Mouse (Mus musculus): ENCODE results near the gene Fitm2. TPM values are rescaled to one million over a fixed set of nuclear protein-coding genes. Genes with fewer than 3 reads are reported as not detected.
A peak's percentile ranks its signal among the peaks of the same experiment; 100 is the strongest.

Gene Fitm2
- polyA plus RNA-seq, 1 experiment from 2014 or later, result 18.2 TPM

- no peak overlapping the region for H3K9ac ChIP-seq (ENCODE audit: low read depth, low read length)
- 84% methylated on average over 9 of the region's 9 CpGs for WGBS
These were observed 49.4 kb downstream of the Fitm2 start for GRCm38 (mm10) chr2:163422895-163423660.

GRCm38 (mm10) chr2:163420366-163420886 lies 52.0 kb downstream of the Fitm2 start:
- no peaks in the 10 kb centered on the region for H3K27me3 ChIP-seq (replicated peaks; ENCODE audit: control insufficient read depth, insufficient read depth, low read length)
- no peaks in the 10 kb centered on the region for H3K9me3 ChIP-seq (ENCODE audit: control insufficient read depth, low read length)

More at GRCm38 (mm10) chr2:163422895-163423660, 49.4 kb downstream of the Fitm2 start:
- Histone ChIP-seq H3K4me1 (ENCODE audit: control insufficient read depth, insufficient read depth, low read depth, low read length) (peaks cover 17% of the 10 kb centered on the region), H3K36me3 (ENCODE audit: control insufficient read depth, insufficient read depth, low read length) (no peaks in the 10 kb centered on the region), H3K27ac (ENCODE audit: low read depth, low read length) (no peak overlapping the region), H3K27me3 (replicated peaks; ENCODE audit: control insufficient read depth, insufficient read depth, low read length) (no peaks in the 10 kb centered on the region), H3K9me3 (ENCODE audit: control insufficient read depth, low read length) (no peaks in the 10 kb centered on the region), H3K4me2 (ENCODE audit: low read length) (no peak overlapping the region), H3K4me3 (ENCODE audit: low read length) (no peak overlapping the region)
- no peak for ATAC-seq

GRCm38 (mm10) chr2:163419346-163420045 lies 52.9 kb downstream of the Fitm2 start:
- Histone ChIP-seq H3K27ac (ENCODE audit: low read depth, low read length) (peak overlapping the region; percentile 89), H3K4me3 (ENCODE audit: low read length) (peak overlapping the region; percentile 99), H3K4me2 (ENCODE audit: low read length) (peak overlapping the region; percentile 79), H3K4me1 (ENCODE audit: control insufficient read depth, insufficient read depth, low read depth, low read length) (peaks cover 24% of the 10 kb centered on the region), H3K27me3 (replicated peaks; ENCODE audit: control insufficient read depth, insufficient read depth, low read length) (no peaks in the 10 kb centered on the region), H3K36me3 (ENCODE audit: control insufficient read depth, insufficient read depth, low read length) (no peaks in the 10 kb centered on the region), H3K9ac (ENCODE audit: low read depth, low read length) (peak overlapping the region; percentile 87), H3K9me3 (ENCODE audit: control insufficient read depth, low read length) (no peaks in the 10 kb centered on the region)
- WGBS, result under 1% methylated on average over 70 of the region's 71 CpGs
- ATAC-seq, result peak; percentile 99

More at GRCm38 (mm10) chr2:163420366-163420886, 52.0 kb downstream of the Fitm2 start:
- ATAC-seq, result no peak
- Histone ChIP-seq H3K36me3 (ENCODE audit: control insufficient read depth, insufficient read depth, low read length) (no peaks in the 10 kb centered on the region), H3K9ac (ENCODE audit: low read depth, low read length) (peak overlapping the region; percentile 85), H3K4me3 (ENCODE audit: low read length) (peak overlapping the region; percentile 99), H3K4me1 (ENCODE audit: control insufficient read depth, insufficient read depth, low read depth, low read length) (peaks cover 24% of the 10 kb centered on the region), H3K27ac (ENCODE audit: low read depth, low read length) (no peak overlapping the region), H3K4me2 (ENCODE audit: low read length) (peak overlapping the region; percentile 70)
- WGBS, result 34% methylated on average over 10 of the region's 10 CpGs

DNA sequence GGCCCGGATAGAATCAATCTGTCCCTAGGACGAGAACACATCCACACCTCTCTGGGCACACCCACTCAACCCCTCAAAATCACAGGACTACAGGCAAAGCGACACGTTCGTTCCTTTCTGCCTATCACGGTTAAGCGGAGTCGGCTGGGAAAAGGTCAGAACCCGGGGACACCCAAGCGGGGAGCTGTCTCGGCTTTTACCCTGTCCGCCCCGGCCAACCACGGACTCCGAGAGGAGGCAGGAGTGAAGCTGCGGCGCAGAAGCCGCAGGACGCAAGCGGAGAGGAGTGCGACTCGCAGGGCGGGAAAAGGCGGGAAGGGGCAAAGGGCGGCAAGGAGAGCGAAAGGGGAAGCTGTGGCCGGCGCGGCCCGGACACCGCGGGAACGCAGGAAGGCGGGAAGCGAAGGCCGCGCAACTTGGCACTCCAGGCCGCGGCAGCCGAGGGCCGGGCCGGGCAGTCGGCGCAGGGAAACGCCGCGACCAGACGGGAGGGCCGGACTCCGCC lies 53.5 kb downstream of the Fitm2 start:
- Histone ChIP-seq H3K4me3 (ENCODE audit: low read length) (peak overlapping the region; percentile 99), H3K9me3 (ENCODE audit: control insufficient read depth, low read length) (no peaks in the 10 kb centered on the region), H3K27ac (ENCODE audit: low read depth, low read length) (peak overlapping the region; percentile 59), H3K9ac (ENCODE audit: low read depth, low read length) (peak overlapping the region; percentile 87), H3K27me3 (replicated peaks; ENCODE audit: control insufficient read depth, insufficient read depth, low read length) (no peaks in the 10 kb centered on the region), H3K4me2 (ENCODE audit: low read length) (peak overlapping the region; percentile 79), H3K36me3 (ENCODE audit: control insufficient read depth, insufficient read depth, low read length) (no peaks in the 10 kb centered on the region), H3K4me1 (ENCODE audit: control insufficient read depth, insufficient read depth, low read depth, low read length) (peaks cover 24% of the 10 kb centered on the region)
- under 1% methylated on average over 49 of the region's 50 CpGs for WGBS
- ATAC-seq, result peak; percentile 60; the same call in 1 of the 2 replicates

DNA sequence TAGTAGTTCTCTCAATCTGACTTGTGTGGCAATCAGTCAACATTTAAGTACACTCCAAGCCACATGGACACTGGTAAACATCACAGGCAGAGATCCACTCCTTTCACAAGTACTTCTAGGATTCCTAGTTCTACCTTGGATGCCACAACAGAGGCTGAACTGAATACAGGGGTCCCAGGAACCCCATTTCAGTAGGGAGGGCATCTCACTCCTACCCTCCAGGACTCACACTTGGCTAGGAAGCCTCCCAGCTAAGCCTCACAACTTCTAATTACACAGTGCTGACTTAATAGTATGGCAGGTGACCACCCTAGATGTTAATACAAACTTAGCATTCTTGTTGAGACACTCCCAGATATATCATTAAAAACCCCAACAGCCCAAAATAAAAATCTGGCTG lies 54.6 kb downstream of the Fitm2 start:
- Histone ChIP-seq H3K4me2 (ENCODE audit: low read length) (peak overlapping the region; percentile 79), H3K9me3 (ENCODE audit: control insufficient read depth, low read length) (no peaks in the 10 kb centered on the region), H3K4me1 (ENCODE audit: control insufficient read depth, insufficient read depth, low read depth, low read length) (peaks cover 24% of the 10 kb centered on the region), H3K4me3 (ENCODE audit: low read length) (no peak overlapping the region), H3K9ac (ENCODE audit: low read depth, low read length) (no peak overlapping the region), H3K27ac (ENCODE audit: low read depth, low read length) (no peak overlapping the region), H3K36me3 (ENCODE audit: control insufficient read depth, insufficient read depth, low read length) (peaks cover 3% of the 10 kb centered on the region), H3K27me3 (replicated peaks; ENCODE audit: control insufficient read depth, insufficient read depth, low read length) (no peaks in the 10 kb centered on the region)
- ATAC-seq, result no peak

GRCm38 (mm10) chr2:163417026-163417425 lies 55.4 kb downstream of the Fitm2 start:
- no peaks in the 10 kb centered on the region for H3K9me3 ChIP-seq (ENCODE audit: control insufficient read depth, low read length)
- peaks cover 24% of the 10 kb centered on the region for H3K4me1 ChIP-seq (ENCODE audit: control insufficient read depth, insufficient read depth, low read depth, low read length)
- no peak for ATAC-seq
- H3K9ac ChIP-seq (ENCODE audit: low read depth, low read length), result no peak overlapping the region
- peaks cover 6% of the 10 kb centered on the region for H3K36me3 ChIP-seq (ENCODE audit: control insufficient read depth, insufficient read depth, low read length)
- WGBS, result 94% methylated on average over 6 of the region's 6 CpGs
- no peak overlapping the region for H3K4me3 ChIP-seq (ENCODE audit: low read length)
- H3K27ac ChIP-seq (ENCODE audit: low read depth, low read length), result no peak overlapping the region
- H3K27me3 ChIP-seq (replicated peaks; ENCODE audit: control insufficient read depth, insufficient read depth, low read length), result no peaks in the 10 kb centered on the region
- H3K4me2 ChIP-seq (ENCODE audit: low read length), result no peak overlapping the region

Other genes with a start within 250 kb of the Fitm2 start
- 1.0 TPM in 2 replicates for gene Jph2, start 74.6 kb downstream of the Fitm2 start, polyA plus RNA-seq (2015; fragmentation: Nextera tagmentation; extraction: Ambion mirVana)
- 70.6 and 72.2 TPM in 2 replicates for gene Oser1, start 47.9 kb downstream of the Fitm2 start, polyA plus RNA-seq (2015; fragmentation: Nextera tagmentation; extraction: Ambion mirVana)
- 139 and 147 TPM in 2 replicates for gene Gdap1l1, start 34.2 kb downstream of the Fitm2 start, polyA plus RNA-seq (2015; fragmentation: Nextera tagmentation; extraction: Ambion mirVana)
- 0.34 and 1.0 TPM in 2 replicates for gene R3hdml, start 19.7 kb upstream of the Fitm2 start, polyA plus RNA-seq (2015; fragmentation: Nextera tagmentation; extraction: Ambion mirVana)
- gene Hnf4a, start 34.2 kb upstream of the Fitm2 start, polyA plus RNA-seq (2015; fragmentation: Nextera tagmentation; extraction: Ambion mirVana), result 0.05 TPM in 1 of 2 replicates, not detected in the other
- 37.6 and 43.2 TPM in 2 replicates for gene Ttpal, start 129.7 kb upstream of the Fitm2 start, polyA plus RNA-seq (2015; fragmentation: Nextera tagmentation; extraction: Ambion mirVana)
- 38.6 and 41.2 TPM in 2 replicates for gene Serinc3, start 172.5 kb upstream of the Fitm2 start, polyA plus RNA-seq (2015; fragmentation: Nextera tagmentation; extraction: Ambion mirVana)
- gene Pkig, start 185.8 kb upstream of the Fitm2 start, polyA plus RNA-seq (2015; fragmentation: Nextera tagmentation; extraction: Ambion mirVana), result 126 and 127 TPM in 2 replicates

All from hindbrain, embryonic 16.5 days (tissue).